Mouse (Mus musculus) C2C12 (cell line): ENCODE results near the gene Tbcel. TPM values are rescaled to one million over a fixed set of nuclear protein-coding genes. Genes with fewer than 3 reads are reported as not detected.

ENCODE experiments used
- H3K27me3 ChIP-seq: one replicate; pipeline ENCODE4 v1.6.1; 2011; ENCODE audit not compliant: control insufficient read depth, insufficient read depth, insufficient read length
- H3K36me3 ChIP-seq: one replicate; pipeline ENCODE4 v1.6.1; 2011; ENCODE audit not compliant: control insufficient read depth, insufficient read depth
- H3K4me3 ChIP-seq: one replicate; pipeline ENCODE4 v1.5.1; 2011; ENCODE audit warnings: mild to moderate bottlenecking, control low read depth; ENCODE audit not compliant: poor library complexity, insufficient read depth, severe bottlenecking
- H3K79me2 ChIP-seq: one replicate; pipeline ENCODE4 v1.6.1; 2011; ENCODE audit not compliant: control insufficient read depth, insufficient read depth
- H3K79me3 ChIP-seq: one replicate; pipeline ENCODE4 v1.6.1; 2011; ENCODE audit warnings: low read depth, control low read depth
- H3ac ChIP-seq: one replicate; pipeline ENCODE3; 2011; ENCODE audit warnings: low read depth; ENCODE audit not compliant: control insufficient read depth, insufficient read length
- CEBPB ChIP-seq: IDR thresholded peaks from one replicate; pipeline ENCODE4 v1.6.1; 2011; ENCODE audit warnings: low read depth, mild to moderate bottlenecking, control low read depth, moderate library complexity
- CTCF ChIP-seq: IDR thresholded peaks from one replicate; pipeline ENCODE4 v1.5.1; 2011; ENCODE audit not compliant: control insufficient read depth, insufficient read depth, insufficient read length
- FOSL1 ChIP-seq: IDR thresholded peaks from one replicate; pipeline ENCODE4 v1.8.0; 2011; ENCODE audit warnings: mild to moderate bottlenecking, low read length; ENCODE audit not compliant: poor library complexity, insufficient read depth, severe bottlenecking
- MAX ChIP-seq: IDR thresholded peaks from one replicate; pipeline ENCODE4 v1.6.1; 2011; ENCODE audit warnings: mild to moderate bottlenecking, control low read depth
- MYOD1 ChIP-seq: IDR thresholded peaks from one replicate; pipeline ENCODE4 v1.6.1; 2011; ENCODE audit warnings: low read depth; ENCODE audit not compliant: control insufficient read depth, insufficient read length
- MYOG ChIP-seq: IDR thresholded peaks from one replicate; pipeline ENCODE4 v1.6.1; 2011; ENCODE audit not compliant: control insufficient read depth, insufficient read length; ENCODE audit errors: extremely low read depth
- USF1 ChIP-seq: IDR thresholded peaks from one replicate; pipeline ENCODE4 v1.6.1; 2011; ENCODE audit warnings: low read depth, mild to moderate bottlenecking, control low read depth, moderate library complexity
- polyA plus RNA-seq: library from polyadenylated mRNA; unstranded; fragments of >200 nt; fragmentation: generic; extraction: Trizol; gene quantifications from one replicate; pipeline ENCODE4 v1.2.1, GENCODE M21; 2012; ENCODE audit warnings: missing spikeins

The Tbcel gene
- polyA plus RNA-seq, 1 experiment = 5.3 TPM

GRCm38 (mm10) chr9:42449043-42449442 lies 58.6 kb downstream of the Tbcel start:
- no peak overlapping the region for H3K4me3 ChIP-seq
- H3K36me3 ChIP-seq = peaks cover 8% of the 10 kb centered on the region

GRCm38 (mm10) chr9:42442100-42442499 lies 65.5 kb downstream of the Tbcel start:
- Histone ChIP-seq H3K79me3 (no peaks in the 10 kb centered on the region), H3K36me3 (peaks cover 30% of the 10 kb centered on the region), H3K79me2 (no peaks in the 10 kb centered on the region), H3K27me3 (no peaks in the 10 kb centered on the region), H3K4me3 (no peak overlapping the region), H3ac (no peak overlapping the region)
- TF ChIP-seq FOSL1 (no peak), CTCF (no peak), USF1 (no peak), MYOD1 (no peak), MYOG (no peak), CEBPB (no peak)

More at GRCm38 (mm10) chr9:42449043-42449442, 58.6 kb downstream of the Tbcel start:
- H3ac ChIP-seq = no peak overlapping the region
- no peaks in the 10 kb centered on the region for H3K79me3 ChIP-seq
- no peaks in the 10 kb centered on the region for H3K79me2 ChIP-seq
- H3K27me3 ChIP-seq = no peaks in the 10 kb centered on the region
- TF ChIP-seq MYOD1 (no peak), CTCF (no peak), MAX (no peak), CEBPB (no peak), FOSL1 (no peak), USF1 (no peak), MYOG (no peak)

GRCm38 (mm10) chr9:42441234-42441633 lies 66.4 kb downstream of the Tbcel start:
- H3K79me2 ChIP-seq = no peaks in the 10 kb centered on the region
- H3K79me3 ChIP-seq = no peaks in the 10 kb centered on the region
- peaks cover 37% of the 10 kb centered on the region for H3K36me3 ChIP-seq
- no peak for TF ChIP-seq MAX
- no peak for TF ChIP-seq USF1
- no peak for TF ChIP-seq CEBPB
- no peak for TF ChIP-seq MYOD1
- no peak for TF ChIP-seq CTCF
- no peak for TF ChIP-seq FOSL1
- no peak for TF ChIP-seq MYOG
- H3K4me3 ChIP-seq = no peak overlapping the region
- no peak overlapping the region for H3ac ChIP-seq
- no peaks in the 10 kb centered on the region for H3K27me3 ChIP-seq

- Histone ChIP-seq H3K79me3 (no peaks in the 10 kb centered on the region), H3K27me3 (no peaks in the 10 kb centered on the region), H3K36me3 (peaks cover 45% of the 10 kb centered on the region), H3K79me2 (no peaks in the 10 kb centered on the region), H3K4me3 (no peak overlapping the region), H3ac (no peak overlapping the region)
- TF ChIP-seq CEBPB (no peak), MAX (no peak), CTCF (no peak), MYOD1 (no peak), USF1 (no peak), MYOG (no peak), FOSL1 (no peak)
Observed at GRCm38 (mm10) chr9:42439446-42439845, 68.2 kb downstream of the Tbcel start.

- TF ChIP-seq USF1 (no peak), MYOD1 (no peak), MYOG (no peak), FOSL1 (no peak)
- H3K79me2 ChIP-seq = no peaks in the 10 kb centered on the region
- H3K36me3 ChIP-seq = peaks cover 14% of the 10 kb centered on the region
- no peaks in the 10 kb centered on the region for H3K27me3 ChIP-seq
- no peak overlapping the region for H3ac ChIP-seq
- no peak overlapping the region for H3K4me3 ChIP-seq
- H3K79me3 ChIP-seq = no peaks in the 10 kb centered on the region
Observed at GRCm38 (mm10) chr9:42432155-42432554, 75.5 kb downstream of the Tbcel start.

DNA sequence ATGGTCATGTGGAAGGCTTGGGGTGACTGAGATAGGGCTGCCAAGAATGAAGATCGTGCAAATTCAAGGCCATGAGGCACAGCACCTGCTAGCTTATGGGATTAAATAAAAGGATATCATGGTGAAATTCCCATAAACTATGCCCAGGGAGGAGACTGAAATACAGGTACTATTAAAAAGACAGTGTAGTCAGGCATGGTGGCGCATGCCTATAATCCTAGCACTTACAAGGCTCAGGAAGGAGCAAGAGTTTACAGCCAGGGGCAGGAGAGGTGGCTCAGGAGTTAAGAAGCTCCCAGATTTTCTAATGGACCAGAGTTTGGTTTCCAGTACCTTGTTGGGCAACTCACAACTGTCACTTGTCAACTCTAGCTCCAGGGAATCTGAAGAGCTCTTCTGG lies 76.0 kb downstream of the Tbcel start:
- TF ChIP-seq FOSL1 = no peak
- Histone ChIP-seq H3K36me3 (peaks cover 12% of the 10 kb centered on the region), H3K79me3 (no peaks in the 10 kb centered on the region), H3ac (no peak overlapping the region), H3K27me3 (no peaks in the 10 kb centered on the region), H3K4me3 (no peak overlapping the region), H3K79me2 (no peaks in the 10 kb centered on the region)
